Mouse (Mus musculus): ENCODE measurements around the gene Gm39115. TPM values are rescaled to one million over a fixed set of nuclear protein-coding genes. Genes with fewer than 3 reads are reported as not detected.
A peak's percentile ranks its signal among the peaks of the same experiment; 100 is the strongest.

The Gm39115 gene
- polyA plus RNA-seq, 1 experiment = not detected

DNA sequence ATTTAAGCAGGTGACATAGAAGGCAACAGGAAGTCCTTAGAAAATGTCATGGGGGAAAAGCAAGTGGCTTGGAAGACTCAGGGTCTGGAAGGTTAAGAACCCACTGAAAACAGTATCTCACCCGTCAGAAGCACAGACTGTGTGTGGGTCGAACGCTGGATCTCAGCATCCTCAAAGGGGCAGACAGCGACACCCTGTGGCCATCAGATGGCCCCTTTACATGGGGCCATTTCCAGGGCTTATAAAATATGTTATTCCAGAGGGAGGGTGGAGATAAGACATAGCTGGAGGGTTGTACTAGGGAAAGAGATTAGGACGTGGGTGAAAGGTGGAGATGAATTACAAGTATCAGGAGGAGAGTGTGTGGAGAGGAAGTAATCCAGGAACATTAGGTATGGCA lies 16.2 kb downstream of the Gm39115 start:
- TF ChIP-seq TAL1 (IDR thresholded peaks at IDR 0.05; ENCODE audit: low read length) (no peak), GATA1 (IDR thresholded peaks at IDR 0.05; ENCODE audit: low read length) (no peak)
- Histone ChIP-seq H3K36me3 (ENCODE audit: control insufficient read depth) (no peaks in the 10 kb centered on the region), H3K27me3 (ENCODE audit: control insufficient read depth) (peaks cover 3% of the 10 kb centered on the region; the same call in 1 of the 2 replicates), H3K4me1 (ENCODE audit: control insufficient read depth) (no peaks in the 10 kb centered on the region), H3K4me3 (replicated peaks) (no peak overlapping the region), H3K9me3 (ENCODE audit: control insufficient read depth, low read length) (no peaks in the 10 kb centered on the region)

GRCm38 (mm10) chr7:142104747-142105146 lies 31.1 kb downstream of the Gm39115 start:
- H3K9me3 ChIP-seq (ENCODE audit: control insufficient read depth, low read length) = no peaks in the 10 kb centered on the region
- H3K4me3 ChIP-seq (replicated peaks) = no peak overlapping the region
- no peak for TF ChIP-seq TAL1 (IDR thresholded peaks at IDR 0.05; ENCODE audit: low read length)
- TF ChIP-seq GATA1 (IDR thresholded peaks at IDR 0.05; ENCODE audit: low read length) = no peak
- peaks cover 4% of the 10 kb centered on the region for H3K4me1 ChIP-seq (ENCODE audit: control insufficient read depth)
- peaks cover 40% of the 10 kb centered on the region for H3K27me3 ChIP-seq (ENCODE audit: control insufficient read depth)
- no peaks in the 10 kb centered on the region for H3K36me3 ChIP-seq (ENCODE audit: control insufficient read depth)

DNA sequence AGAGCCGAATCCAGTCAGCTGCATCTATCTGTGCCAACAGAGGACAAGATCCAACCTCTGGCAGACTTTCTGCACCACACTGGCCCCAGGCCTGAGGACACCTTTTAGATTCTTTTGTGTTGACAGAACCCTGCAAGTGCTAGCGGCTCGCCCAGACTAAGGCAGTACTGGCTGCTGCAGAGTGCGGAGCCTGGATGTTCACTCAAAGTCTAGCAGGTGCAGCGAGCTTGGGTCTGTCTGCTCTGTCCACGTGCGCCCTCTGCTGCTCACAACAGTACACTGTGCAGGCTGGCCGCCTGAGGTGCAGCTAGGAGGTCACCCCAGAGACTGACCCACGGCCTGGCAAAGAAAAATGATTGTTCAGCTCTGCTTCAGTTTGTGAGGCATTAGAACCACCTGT lies 38.1 kb downstream of the Gm39115 start:
- H3K27me3 ChIP-seq (ENCODE audit: control insufficient read depth) = peaks cover 92% of the 10 kb centered on the region
- no peaks in the 10 kb centered on the region; the same call in 1 of the 2 replicates for H3K9me3 ChIP-seq (ENCODE audit: control insufficient read depth, low read length)
- H3K4me1 ChIP-seq (ENCODE audit: control insufficient read depth) = peaks cover 42% of the 10 kb centered on the region

DNA sequence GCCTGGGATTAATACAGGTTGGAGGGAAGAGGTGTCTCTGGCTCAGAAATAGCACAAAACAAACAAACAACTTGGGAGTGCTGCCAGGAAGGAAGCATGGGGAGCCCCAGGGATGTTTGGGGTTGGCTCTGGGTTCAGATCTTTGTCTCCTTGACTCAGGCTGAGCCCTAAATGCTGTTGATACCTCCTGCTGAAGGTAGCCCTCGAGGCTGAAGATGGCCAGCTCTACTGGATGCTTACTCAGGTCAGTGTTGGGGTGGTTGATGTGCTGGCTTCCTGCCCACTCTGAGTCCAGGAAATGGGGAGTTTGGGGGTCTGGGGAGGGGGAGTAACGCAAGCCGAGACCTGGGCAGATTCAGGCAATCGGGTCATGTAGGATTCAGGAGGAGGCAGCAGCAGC lies 39.1 kb downstream of the Gm39115 start:
- peaks cover 98% of the 10 kb centered on the region for H3K27me3 ChIP-seq (ENCODE audit: control insufficient read depth)
- H3K4me1 ChIP-seq (ENCODE audit: control insufficient read depth) = peaks cover 52% of the 10 kb centered on the region
- H3K4me3 ChIP-seq (replicated peaks) = no peak overlapping the region
- peaks cover 20% of the 10 kb centered on the region for H3K36me3 ChIP-seq (ENCODE audit: control insufficient read depth)
- H3K9me3 ChIP-seq (ENCODE audit: control insufficient read depth, low read length) = no peaks in the 10 kb centered on the region; the same call in 1 of the 2 replicates
- TF ChIP-seq GATA1 (IDR thresholded peaks at IDR 0.05; ENCODE audit: low read length) = no peak
- TF ChIP-seq TAL1 (IDR thresholded peaks at IDR 0.05; ENCODE audit: low read length) = no peak

More for the DNA sequence above, 38.1 kb downstream of the Gm39115 start:
- H3K4me3 ChIP-seq (replicated peaks) = no peak overlapping the region
- no peak for TF ChIP-seq GATA1 (IDR thresholded peaks at IDR 0.05; ENCODE audit: low read length)
- H3K36me3 ChIP-seq (ENCODE audit: control insufficient read depth) = peaks cover 9% of the 10 kb centered on the region

GRCm38 (mm10) chr7:142095183-142095931 lies 40.5 kb downstream of the Gm39115 start, which contains the start of gene Dusp8:
Gene Dusp8, minus strand, starts transcription at chr7:142095843.
- H3K9me3 ChIP-seq (ENCODE audit: control insufficient read depth, low read length) = no peaks in the 10 kb centered on the region; the same call in 1 of the 2 replicates
- peaks cover 99% of the 10 kb centered on the region for H3K27me3 ChIP-seq (ENCODE audit: control insufficient read depth)
- H3K4me3 ChIP-seq (replicated peaks) = peak within 1 kb of the TSS; percentile 90
- H3K4me1 ChIP-seq (ENCODE audit: control insufficient read depth) = peaks cover 66% of the 10 kb centered on the region
- TF ChIP-seq TAL1 (IDR thresholded peaks at IDR 0.05; ENCODE audit: low read length) (no peak), GATA1 (IDR thresholded peaks at IDR 0.05; ENCODE audit: low read length) (no peak)
- H3K36me3 ChIP-seq (ENCODE audit: control insufficient read depth) = peaks cover 34% of the 10 kb centered on the region

GRCm38 (mm10) chr7:142094301-142095143 lies 41.3 kb downstream of the Gm39115 start:
- Histone ChIP-seq H3K27me3 (ENCODE audit: control insufficient read depth) (peaks cover 99% of the 10 kb centered on the region), H3K4me1 (ENCODE audit: control insufficient read depth) (peaks cover 74% of the 10 kb centered on the region), H3K36me3 (ENCODE audit: control insufficient read depth) (peaks cover 42% of the 10 kb centered on the region), H3K4me3 (replicated peaks) (peak overlapping the region; percentile 90), H3K9me3 (ENCODE audit: control insufficient read depth, low read length) (no peaks in the 10 kb centered on the region; the same call in 1 of the 2 replicates)
- TF ChIP-seq TAL1 (IDR thresholded peaks at IDR 0.05; ENCODE audit: low read length) = no peak
- no peak for TF ChIP-seq GATA1 (IDR thresholded peaks at IDR 0.05; ENCODE audit: low read length)

GRCm38 (mm10) chr7:142093696-142094240 lies 42.1 kb downstream of the Gm39115 start:
- H3K4me3 ChIP-seq (replicated peaks) = peak overlapping the region; percentile 90
- peaks cover 49% of the 10 kb centered on the region for H3K36me3 ChIP-seq (ENCODE audit: control insufficient read depth)
- TF ChIP-seq TAL1 (IDR thresholded peaks at IDR 0.05; ENCODE audit: low read length) (no peak), GATA1 (IDR thresholded peaks at IDR 0.05; ENCODE audit: low read length) (no peak)
- no peaks in the 10 kb centered on the region; the same call in 1 of the 2 replicates for H3K9me3 ChIP-seq (ENCODE audit: control insufficient read depth, low read length)
- H3K27me3 ChIP-seq (ENCODE audit: control insufficient read depth) = peaks cover 96% of the 10 kb centered on the region
- H3K4me1 ChIP-seq (ENCODE audit: control insufficient read depth) = peaks cover 82% of the 10 kb centered on the region

DNA sequence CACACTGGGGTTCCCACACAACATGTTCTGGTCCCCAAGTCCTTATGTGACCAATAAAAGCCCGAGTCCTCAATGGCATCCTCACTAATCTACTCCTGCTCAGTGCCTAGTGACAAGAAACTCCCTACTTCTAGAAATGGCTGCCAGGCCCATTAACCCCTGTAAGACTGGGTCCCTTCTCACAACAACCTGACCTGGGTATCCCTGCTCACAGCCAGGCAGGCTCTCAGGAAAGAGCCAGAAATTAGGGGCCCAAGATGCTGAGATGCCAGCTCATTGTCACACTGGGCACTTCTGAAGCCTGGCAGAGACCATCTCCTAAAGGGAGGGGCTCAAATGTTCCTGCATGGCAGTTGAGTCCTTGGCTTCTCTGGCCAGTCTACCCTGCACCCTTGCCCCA lies 42.8 kb downstream of the Gm39115 start:
- Histone ChIP-seq H3K4me3 (replicated peaks) (peak overlapping the region; percentile 90), H3K27me3 (ENCODE audit: control insufficient read depth) (peaks cover 89% of the 10 kb centered on the region), H3K4me1 (ENCODE audit: control insufficient read depth) (peaks cover 90% of the 10 kb centered on the region), H3K9me3 (ENCODE audit: control insufficient read depth, low read length) (no peaks in the 10 kb centered on the region; the same call in 1 of the 2 replicates), H3K36me3 (ENCODE audit: control insufficient read depth) (peaks cover 57% of the 10 kb centered on the region)
- TF ChIP-seq TAL1 (IDR thresholded peaks at IDR 0.05; ENCODE audit: low read length) (no peak), GATA1 (IDR thresholded peaks at IDR 0.05; ENCODE audit: low read length) (no peak)
